In genomic region chr2:142996088-142996487, GRCm38 (mm10) we compare ENCODE assay signal across 23 mouse cellular contexts.
DNase-seq lines count a peak whose midpoint lies in the region; ATAC-seq and TF ChIP-seq lines count a peak whose summit lies in the region.
"Had no signal": no experiment of that assay in that cellular context is flagged by ENCODE, and none has a peak within 500 bp of the region (broad histone marks: within the 10 kb centered on the region; RNA-seq: fewer than 3 reads in every experiment).

No protein-coding gene starts in this region.

- no peak overlapping the region for H3K4me3 ChIP-seq in kidney, embryonic 14.5 days (ENCODE audit: low read length)
- H3K4me3 ChIP-seq in kidney, embryonic 16.5 days (ENCODE audit: low read length) = no peak overlapping the region
- H3K4me3 ChIP-seq in kidney, adult 2 months (ENCODE audit: insufficient read depth, low read depth, low read length) = no peak overlapping the region
- no peak overlapping the region for H3K4me3 ChIP-seq in layer of hippocampus, adult 2 months
- H3K4me3 ChIP-seq: embryonic facial prominence, embryonic 10.5 days; embryonic facial prominence, embryonic 12.5 days; forebrain, embryonic 13.5 days; forebrain, embryonic 15.5 days had no signal

- H3K27me3 ChIP-seq in kidney, embryonic 14.5 days (ENCODE audit: control insufficient read depth, insufficient read depth, low read length) = no peaks in the 10 kb centered on the region
- H3K27me3 ChIP-seq in kidney, embryonic 16.5 days (ENCODE audit: insufficient read depth, low read length) = no peaks in the 10 kb centered on the region
- H3K27me3 ChIP-seq in kidney, adult 2 months (replicated peaks; ENCODE audit: control insufficient read depth, insufficient read depth, low read length) = no peaks in the 10 kb centered on the region
- H3K27me3 ChIP-seq: embryonic facial prominence, embryonic 12.5 days; forebrain, embryonic 13.5 days; forebrain, embryonic 15.5 days had no signal

- H3K4me1 ChIP-seq in kidney, embryonic 14.5 days (ENCODE audit: control insufficient read depth, insufficient read depth, low read length) = no peaks in the 10 kb centered on the region
- no peaks in the 10 kb centered on the region for H3K4me1 ChIP-seq in kidney, embryonic 16.5 days (ENCODE audit: insufficient read depth, low read length)
- H3K4me1 ChIP-seq in kidney, adult 2 months (ENCODE audit: control insufficient read depth, insufficient read depth, low read length) = no peaks in the 10 kb centered on the region
- H3K4me1 ChIP-seq: embryonic facial prominence, embryonic 10.5 days; embryonic facial prominence, embryonic 12.5 days; forebrain, embryonic 13.5 days; forebrain, embryonic 15.5 days had no signal

- no peak overlapping the region for H3K9ac ChIP-seq in kidney, embryonic 14.5 days (ENCODE audit: low read depth, low read length)
- H3K9ac ChIP-seq in kidney, embryonic 16.5 days (replicated peaks; ENCODE audit: low read length) = no peak overlapping the region
- H3K9ac ChIP-seq: embryonic facial prominence, embryonic 12.5 days; forebrain, embryonic 13.5 days; forebrain, embryonic 15.5 days had no signal

- H3K36me3 ChIP-seq in kidney, embryonic 14.5 days (ENCODE audit: control insufficient read depth, insufficient read depth, low read length) = no peaks in the 10 kb centered on the region
- H3K36me3 ChIP-seq in kidney, embryonic 16.5 days (ENCODE audit: insufficient read depth, low read length) = no peaks in the 10 kb centered on the region
- no peaks in the 10 kb centered on the region for H3K36me3 ChIP-seq in kidney, adult 2 months (ENCODE audit: control insufficient read depth, insufficient read depth, low read length)
- H3K36me3 ChIP-seq: embryonic facial prominence, embryonic 10.5 days; embryonic facial prominence, embryonic 12.5 days; forebrain, embryonic 15.5 days; G1E had no signal

- TF ChIP-seq POLR2A in kidney, adult 2 months (IDR thresholded peaks at IDR 0.05; ENCODE audit: low read depth, low read length) = no peak

- no peak for TF ChIP-seq CTCF in kidney, adult 2 months (conservative IDR thresholded peaks at IDR 0.05; ENCODE audit: insufficient read depth, insufficient read length, low read depth, low read length)
- TF ChIP-seq CTCF in layer of hippocampus, adult 2 months (conservative IDR thresholded peaks at IDR 0.05) = no peak

- no peak for DNase-seq in kidney, postnatal 10 days
- no peak for DNase-seq in kidney, adult 2 months
- DNase-seq in layer of hippocampus, adult 2 months (ENCODE audit: low spot score in 2 of 2) = no peak
- no peak for DNase-seq in layer of hippocampus, postnatal 25 days (ENCODE audit: extremely low spot score in 1 of 2, low spot score in 1 of 2)
- DNase-seq: adrenal gland, adult 8-10 months; adrenal gland, postnatal 14 days; adrenal gland, postnatal 36 days; B cell, adult 2 months; cerebellum, adult 11-12 months; cerebellum, adult 2 months; cerebellum, adult 9-10 months; cerebellum, postnatal 10 days; cerebellum, postnatal 25 days had no signal

- no peak overlapping the region for H3K4me2 ChIP-seq in kidney, embryonic 14.5 days (replicated peaks; ENCODE audit: low read depth, low read length)
- H3K4me2 ChIP-seq in kidney, embryonic 16.5 days (replicated peaks; ENCODE audit: low read depth, low read length) = no peak overlapping the region
- H3K4me2 ChIP-seq: embryonic facial prominence, embryonic 12.5 days; forebrain, embryonic 13.5 days; forebrain, embryonic 15.5 days had no signal

- H3K27ac ChIP-seq in kidney, embryonic 14.5 days (ENCODE audit: low read depth, low read length) = no peak overlapping the region
- no peak overlapping the region for H3K27ac ChIP-seq in kidney, embryonic 16.5 days (ENCODE audit: low read length)
- no peak overlapping the region for H3K27ac ChIP-seq in kidney, adult 2 months (ENCODE audit: insufficient read depth, low read depth, low read length)
- H3K27ac ChIP-seq in layer of hippocampus, adult 2 months = 0 out of 2 replicates have a peak overlapping the region, but pooled peaks have one; percentile 4
- H3K27ac ChIP-seq: embryonic facial prominence, embryonic 10.5 days; embryonic facial prominence, embryonic 12.5 days; forebrain, embryonic 13.5 days; forebrain, embryonic 15.5 days had no signal

- no peaks in the 10 kb centered on the region for H3K9me3 ChIP-seq in kidney, embryonic 14.5 days (ENCODE audit: control insufficient read depth, low read length)
- H3K9me3 ChIP-seq in kidney, embryonic 16.5 days (ENCODE audit: low read length) = no peaks in the 10 kb centered on the region
- H3K9me3 ChIP-seq: embryonic facial prominence, embryonic 10.5 days; embryonic facial prominence, embryonic 12.5 days; forebrain, embryonic 13.5 days; forebrain, embryonic 15.5 days; G1E had no signal

- ATAC-seq in kidney, embryonic 14.5 days (ENCODE audit: low FRiP score, low TSS enrichment) = peak; percentile 69; the same call in 1 of the 2 replicates
- peak; percentile 54; the same call in 1 of the 2 replicates for ATAC-seq in kidney, embryonic 16.5 days (ENCODE audit: low FRiP score, low TSS enrichment)
- ATAC-seq: activated CD4-positive, CD25-positive, alpha-beta regulatory T cell, adult 4 months; CD4-positive, CD25-positive, alpha-beta regulatory T cell, adult 4 months; forebrain, embryonic 13.5 days; forebrain, embryonic 15.5 days; Patski had no signal
